Mouse (Mus musculus) right cerebral cortex, postnatal 14 days (tissue): ENCODE measurements around the gene Bcas3.
A peak's percentile ranks its signal among the peaks of the same experiment; 100 is the strongest.

Experiments used
- DNase-seq: peaks from one replicate; pipeline ENCODE4 v3.0.0; 2022

Gene Bcas3

DNA sequence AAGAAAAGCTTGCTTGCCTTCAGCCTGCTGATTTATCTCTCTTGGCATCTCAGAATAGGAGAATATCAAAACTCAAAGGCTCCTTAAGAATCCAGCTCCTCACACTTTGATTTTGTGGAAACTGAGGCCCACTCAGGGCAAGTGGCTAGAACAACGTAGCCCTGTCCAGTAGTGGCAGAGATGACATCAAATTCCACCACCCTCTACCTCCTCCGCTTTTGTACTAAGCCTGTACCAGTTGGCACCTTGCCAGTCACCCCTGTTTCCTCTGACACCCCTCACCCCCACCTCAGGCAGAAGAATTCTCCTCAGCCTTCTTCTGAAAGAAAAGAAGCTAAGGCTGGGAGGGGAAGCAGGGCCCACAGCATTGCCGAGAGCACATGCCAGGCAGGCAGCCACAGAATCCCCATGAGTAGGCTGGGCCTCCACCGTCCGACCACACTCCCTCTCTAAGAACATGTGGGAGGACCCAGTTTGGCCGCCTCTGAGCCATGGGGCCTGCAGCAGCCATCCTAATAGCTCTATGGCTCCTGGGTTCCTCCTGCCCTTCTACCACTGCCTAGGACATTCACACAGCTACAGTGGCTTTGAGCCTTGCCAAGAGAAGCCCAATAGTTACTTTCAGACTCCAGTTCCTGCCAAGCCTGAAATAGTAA is 407.6 kb downstream of the Bcas3 start:
- peak; percentile 36 for DNase-seq

DNA sequence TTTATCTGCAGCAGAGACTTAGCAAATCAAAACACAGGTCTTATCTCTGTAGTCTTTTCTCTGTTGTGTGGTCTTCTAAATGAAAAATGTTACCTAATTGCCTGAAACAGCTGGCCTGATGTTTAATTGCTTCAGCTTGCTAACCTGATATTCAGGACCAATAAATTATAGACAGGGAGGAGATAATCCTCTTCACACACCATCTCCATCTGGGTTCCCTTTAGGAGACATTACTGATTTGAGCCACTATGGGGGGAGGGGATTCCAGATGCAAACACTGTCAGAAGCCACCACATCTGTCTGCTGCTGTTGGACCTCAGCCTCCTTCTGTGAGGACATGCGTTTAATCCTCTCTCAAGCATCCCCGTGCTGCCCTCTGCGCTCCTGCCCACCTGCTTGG is 408.2 kb downstream of the Bcas3 start:
- DNase-seq: no peak

DNA sequence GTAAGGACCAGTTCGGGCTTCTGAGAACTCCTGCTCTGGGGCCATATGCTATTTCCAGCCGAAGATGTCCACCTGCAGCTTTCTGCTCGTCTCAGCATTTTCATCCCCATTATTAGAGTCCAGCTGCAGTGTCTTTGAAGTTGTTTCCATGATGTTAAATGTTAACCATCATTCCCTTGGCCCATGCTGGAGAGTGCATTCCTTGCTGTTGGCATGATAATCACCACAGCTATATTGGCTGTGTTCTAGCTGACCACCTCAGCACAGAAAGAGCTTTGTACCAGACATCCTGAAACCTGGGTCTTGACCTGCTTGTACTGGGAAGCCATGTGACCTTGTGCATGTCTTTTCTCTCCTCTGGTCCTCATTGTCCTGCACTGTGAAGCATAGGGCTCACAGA is 410.7 kb downstream of the Bcas3 start:
- no peak for DNase-seq

DNA sequence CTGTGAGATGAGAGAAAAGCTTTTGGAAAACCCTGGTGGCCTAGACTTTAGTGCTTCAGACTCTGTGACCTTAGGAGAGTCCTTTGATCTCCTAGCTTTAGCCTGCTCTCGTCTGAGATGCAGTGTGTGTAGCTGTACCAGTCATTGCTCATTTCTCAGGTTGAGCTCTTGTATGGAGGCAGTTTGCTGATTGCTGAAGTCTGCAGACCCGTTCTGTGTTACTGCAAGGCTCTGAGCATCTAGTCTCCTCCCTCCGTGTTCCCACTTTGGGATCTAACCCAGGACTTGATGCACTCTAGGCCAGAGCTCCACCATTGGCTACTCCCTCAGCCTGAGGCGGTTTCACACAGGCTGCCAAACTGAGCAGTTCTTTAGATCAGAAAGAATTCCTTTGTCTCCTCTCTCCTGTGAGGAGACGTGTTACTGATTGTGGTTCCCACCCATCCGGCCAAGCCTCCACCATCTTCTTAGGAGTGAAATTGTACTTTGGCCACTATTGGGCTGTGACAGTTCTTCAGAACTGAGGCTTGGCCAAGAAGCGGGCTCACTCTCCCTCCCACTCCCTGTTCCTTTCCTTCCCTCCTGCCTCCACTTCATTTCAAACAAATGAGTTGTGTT is 413.2 kb downstream of the Bcas3 start:
- no peak for DNase-seq

DNA sequence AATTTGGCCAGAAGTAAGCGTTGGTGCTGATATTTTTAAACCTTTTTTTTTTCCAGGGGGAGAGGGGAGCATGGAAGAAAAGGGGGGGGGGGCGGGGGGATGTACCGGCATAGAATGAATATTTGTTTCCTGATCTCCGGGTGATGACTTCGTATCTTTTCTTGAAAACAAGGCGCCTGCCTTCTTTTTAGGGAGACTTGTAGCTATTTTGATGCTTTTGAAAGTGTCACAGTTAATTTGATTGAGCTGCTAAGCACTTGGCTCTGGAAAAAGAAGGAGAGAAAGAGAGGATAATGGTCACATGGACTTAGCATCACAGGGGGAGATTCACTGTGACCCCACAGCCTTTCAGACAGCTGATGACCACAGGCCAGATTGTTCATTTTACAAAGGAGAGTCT is 413.8 kb downstream of the Bcas3 start:
- DNase-seq: no peak

DNA sequence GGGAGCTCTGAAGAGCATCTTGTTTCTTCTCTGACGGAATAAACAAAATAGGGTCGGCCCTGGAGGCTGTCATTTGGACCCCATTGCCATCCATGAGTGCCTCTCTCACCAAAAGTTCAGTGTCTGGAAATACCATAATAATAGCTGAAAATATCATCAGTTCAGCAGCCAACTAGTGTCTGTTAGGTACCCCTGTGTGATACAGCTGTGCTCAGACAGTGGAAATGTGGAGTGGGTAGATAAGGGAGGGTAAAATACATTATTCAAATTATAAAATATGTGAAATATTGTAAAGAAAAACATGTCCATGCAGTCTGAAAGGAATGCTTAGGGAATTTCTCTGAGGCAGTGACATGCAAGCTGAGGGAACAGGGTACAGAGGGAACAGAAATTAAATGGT is 416.8 kb downstream of the Bcas3 start:
- no peak for DNase-seq

DNA sequence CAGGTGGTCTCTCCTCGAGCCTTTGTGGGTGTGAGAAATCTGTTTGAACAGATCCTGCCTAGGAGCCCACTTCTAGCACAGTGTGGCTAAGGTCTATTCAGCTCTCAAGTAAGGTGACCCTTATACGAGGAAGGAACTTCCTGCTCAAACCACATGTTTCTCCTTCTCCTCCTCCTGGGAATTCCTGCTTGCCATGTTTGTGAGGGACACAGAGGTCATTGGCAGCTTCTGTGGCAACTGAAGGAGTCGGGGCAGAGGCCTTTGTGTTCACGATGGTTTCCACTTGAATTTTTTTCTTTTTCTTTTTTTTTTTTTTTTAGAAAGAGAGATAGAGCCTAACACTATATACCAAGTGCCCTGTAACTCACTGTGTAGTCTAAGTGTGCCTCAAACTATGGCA is 420.4 kb downstream of the Bcas3 start:
- DNase-seq: no peak

DNA sequence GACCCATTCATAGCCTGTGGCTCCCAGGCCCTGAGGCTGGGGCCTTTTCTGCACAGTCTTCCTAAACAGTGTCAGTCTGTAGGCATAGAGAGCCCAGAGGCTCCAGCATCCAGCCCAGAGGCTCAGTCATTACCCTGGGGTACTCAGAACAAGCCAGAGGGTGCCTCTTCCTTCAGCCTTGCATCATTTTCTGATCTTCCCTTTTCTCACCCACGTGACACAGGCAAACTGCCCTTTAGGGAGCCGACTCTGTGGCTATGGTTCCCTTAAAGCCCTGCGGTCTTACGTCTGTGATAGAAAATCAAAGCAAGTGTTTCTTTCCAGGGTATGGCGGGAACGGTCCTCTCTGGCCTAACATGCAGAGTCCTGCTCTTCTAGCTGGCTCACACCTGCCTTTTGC is 421.7 kb downstream of the Bcas3 start:
- DNase-seq: no peak

DNA sequence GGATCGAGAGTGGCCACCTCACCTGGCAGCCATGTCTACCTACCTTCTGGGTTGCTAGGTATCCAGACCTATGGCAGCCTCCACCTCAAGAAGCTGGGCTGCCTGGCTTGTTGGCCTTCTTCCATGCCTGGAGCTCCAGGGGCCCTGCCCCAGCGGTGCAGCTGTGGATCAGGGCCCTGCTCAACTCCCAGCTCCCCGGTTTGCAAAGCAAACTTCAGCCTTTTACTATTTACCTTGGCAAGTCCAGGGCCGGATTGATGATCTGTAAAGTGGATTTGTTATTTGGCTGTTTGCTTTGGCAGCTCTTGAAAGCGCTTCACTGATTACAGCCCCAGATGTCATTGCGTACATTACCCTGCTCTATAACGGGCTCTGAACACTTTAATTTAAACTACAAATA is 422.5 kb downstream of the Bcas3 start:
- no peak for DNase-seq

DNA sequence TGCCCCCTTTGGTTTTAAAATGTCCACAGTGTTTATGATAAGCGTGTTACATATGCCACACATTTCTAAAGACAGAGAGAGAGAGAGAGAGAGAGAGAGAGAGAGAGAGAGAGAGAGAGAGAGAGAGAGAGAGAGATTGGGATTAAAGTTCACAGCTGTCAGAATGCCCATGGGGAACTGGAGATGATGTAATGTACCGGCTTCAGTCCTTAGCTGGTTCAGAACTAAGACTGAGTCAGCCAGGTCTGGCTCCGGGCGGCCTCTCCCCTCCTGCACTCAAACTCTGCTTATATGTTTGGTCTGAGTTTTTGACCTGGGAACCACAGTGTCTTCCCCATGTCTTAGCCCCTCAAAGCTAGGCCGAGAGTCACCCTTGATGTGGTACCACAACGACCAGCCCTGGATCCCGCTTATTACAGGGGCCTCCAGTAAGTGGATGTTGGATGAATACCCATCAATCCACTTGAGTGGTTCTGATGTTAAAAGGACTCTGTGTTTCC is 423.9 kb downstream of the Bcas3 start:
- DNase-seq: no peak

DNA sequence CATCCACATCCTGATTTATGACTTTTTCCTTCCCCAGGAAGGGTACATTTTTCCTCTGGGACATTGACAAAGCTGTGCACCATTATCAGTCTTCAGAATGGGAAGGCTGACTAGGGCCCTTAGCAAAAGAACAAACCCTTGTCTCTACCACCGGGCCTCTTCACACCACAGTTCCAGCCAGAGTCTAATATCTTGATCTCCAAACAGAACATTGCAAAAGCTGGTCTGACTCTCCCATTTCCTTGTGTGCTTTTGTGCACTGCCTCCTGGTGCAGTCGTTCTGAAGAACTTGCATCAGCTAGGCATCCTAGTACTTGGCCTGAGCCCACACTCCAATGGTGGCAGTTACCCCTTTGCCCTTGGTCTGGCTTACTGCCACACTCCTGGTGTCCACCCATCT is 425.0 kb downstream of the Bcas3 start:
- no peak for DNase-seq

DNA sequence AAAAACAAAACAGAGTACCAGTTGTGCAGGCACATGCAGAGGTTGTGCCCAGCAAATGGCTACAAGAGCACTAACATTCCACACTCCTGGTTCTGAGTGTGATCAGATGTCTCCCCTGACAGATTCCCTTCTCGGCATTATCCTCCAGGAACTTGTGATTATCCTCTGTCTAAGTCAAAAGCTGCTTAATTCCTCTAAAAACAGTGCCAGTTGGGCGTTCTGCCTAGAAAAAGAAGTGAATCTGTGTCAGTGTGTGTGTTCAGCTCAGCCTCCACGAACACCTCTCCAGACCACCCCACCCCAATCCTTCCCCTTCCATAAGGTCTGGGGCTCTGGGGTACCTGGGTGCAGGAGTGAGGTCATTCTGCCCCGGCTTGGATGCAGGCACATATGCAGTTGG is 427.3 kb downstream of the Bcas3 start:
- DNase-seq: no peak

DNA sequence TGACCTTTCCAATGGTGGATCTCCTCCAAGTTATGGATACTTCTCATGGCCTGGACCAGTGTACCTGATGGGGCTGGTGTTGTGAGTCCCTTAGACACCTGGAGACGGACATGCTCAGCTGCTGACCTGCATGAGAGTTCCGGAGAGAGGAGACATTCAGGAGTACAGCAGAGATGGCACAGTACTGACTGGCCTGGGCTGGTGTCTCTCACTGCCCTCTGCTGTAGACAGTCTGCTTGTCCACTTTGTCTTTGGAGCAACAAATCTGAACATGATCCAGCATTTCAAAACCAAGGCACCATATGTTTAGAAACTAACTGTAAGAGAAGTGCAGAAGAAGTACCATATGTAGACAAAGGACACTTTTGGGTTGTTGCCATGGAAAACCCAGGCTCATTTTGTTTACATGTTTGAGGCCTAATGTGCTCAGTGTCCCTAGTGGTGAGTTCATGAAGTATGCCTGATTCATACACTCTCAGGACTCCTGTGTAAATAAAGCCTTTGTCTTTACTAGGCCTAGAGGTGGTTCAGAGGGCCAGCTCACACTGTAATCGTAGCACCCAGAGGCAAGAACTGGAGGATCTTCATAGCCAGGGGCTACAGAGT is 433.2 kb downstream of the Bcas3 start:
- DNase-seq: no peak

DNA sequence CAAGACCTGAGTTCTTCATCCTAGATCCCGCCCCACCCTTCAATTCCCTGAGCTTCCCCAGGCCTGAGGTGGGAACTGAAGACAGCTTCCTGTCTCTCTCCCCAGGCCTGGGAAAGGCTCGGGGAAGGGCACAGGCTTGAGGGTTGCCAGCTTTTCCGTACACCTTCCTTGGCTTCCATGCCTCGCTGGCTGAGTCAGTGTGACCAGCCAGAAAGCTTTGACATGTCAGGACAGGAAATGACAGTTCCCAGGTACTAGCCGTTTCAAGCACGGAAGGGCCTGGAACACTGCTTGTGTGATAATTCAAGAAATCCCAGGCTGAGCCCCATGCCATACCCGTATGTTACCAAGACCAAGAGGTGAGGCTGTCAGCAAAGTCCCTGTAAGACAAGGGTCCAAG is 436.8 kb downstream of the Bcas3 start:
- no peak for DNase-seq

DNA sequence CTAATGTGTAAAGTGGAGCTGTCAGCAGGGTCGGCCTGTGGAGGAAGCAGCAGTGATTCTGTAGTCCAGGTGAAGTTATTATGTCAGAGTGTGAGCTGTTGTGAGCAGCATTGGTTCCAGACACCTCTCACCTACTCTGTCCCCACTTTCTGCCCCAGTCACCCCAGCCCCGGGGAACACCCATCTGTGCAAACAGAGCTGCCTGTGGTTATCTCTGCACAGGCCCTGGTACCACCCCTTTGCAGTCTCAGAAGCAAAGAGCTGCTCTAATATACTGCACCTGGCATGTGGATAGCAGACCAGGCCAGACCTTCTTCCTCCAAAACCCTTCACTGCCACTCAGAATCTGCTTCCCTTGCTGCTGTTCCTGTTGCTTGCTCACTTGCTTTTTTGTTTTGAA is 437.3 kb downstream of the Bcas3 start:
- DNase-seq: no peak

DNA sequence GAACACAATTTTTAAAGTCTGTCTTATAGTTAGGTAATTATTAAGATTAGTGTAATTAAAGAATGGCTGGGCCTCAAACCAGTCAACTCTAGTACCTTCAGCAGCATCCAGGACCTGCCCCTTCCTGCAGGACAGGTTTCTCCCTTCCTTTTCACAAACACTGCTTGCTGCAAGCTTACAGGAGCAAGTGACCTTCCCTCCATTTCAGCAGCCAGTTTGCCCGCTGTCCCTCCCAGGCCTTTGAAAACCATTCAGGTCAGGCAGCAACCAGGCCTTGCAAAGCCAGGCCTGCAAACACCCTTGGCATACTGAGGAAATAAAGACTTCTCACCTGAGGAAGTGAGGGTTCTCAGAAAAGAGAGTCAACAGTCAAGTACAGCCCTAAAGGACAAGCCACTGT is 438.2 kb downstream of the Bcas3 start:
- DNase-seq: no peak

DNA sequence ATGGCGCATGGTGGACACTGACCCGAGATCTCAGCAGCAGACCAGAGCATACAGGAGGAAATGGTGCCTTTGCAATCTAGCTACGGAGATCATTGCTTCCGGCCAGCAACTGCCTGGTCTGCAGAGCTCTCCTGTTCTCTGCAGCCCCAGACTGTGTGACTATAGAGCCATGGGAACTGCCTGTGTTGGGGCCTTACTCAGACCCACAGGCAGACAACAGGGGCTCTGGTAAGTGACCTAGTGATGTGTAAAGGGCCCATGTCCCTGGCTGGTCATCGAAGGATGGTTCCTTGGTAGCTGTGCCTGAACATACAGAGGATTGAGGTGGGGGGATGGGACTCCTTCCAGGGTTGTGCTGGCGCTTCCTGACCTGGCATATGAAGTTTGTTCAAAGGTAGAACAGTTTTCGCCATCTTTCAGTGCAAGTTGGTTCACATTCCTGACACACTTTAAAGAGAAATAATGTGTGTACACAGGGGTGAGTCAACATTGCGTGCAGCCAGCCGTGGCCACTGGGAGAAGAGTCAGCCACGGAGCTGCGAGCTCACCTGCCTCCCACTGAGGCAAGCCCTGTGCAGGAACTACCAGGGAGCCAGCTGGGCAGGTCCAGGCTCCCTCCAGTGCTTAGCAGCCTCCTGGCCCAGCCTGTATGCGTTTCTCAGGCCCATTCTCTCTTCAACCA is 439.7 kb downstream of the Bcas3 start:
- no peak for DNase-seq

DNA sequence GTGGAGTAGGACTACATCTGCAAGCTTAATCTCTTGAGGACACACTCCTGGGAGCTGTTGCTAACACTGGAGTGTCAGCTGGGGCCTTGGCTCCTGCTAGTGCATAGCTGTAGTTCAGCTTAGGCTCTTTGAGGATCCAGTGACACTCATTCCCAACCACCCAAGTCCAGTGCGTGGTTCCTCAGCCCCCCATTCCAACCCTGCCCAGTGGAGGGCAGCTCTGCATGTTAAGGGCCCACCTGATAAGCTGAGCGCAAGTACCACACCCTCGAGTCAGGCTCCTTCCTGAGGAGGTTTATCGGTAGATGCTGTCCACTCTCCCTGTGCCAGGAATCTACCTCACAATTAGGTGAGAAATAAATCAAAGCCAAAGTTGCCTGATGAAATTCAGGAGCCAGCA is 446.5 kb downstream of the Bcas3 start:
- no peak for DNase-seq

DNA sequence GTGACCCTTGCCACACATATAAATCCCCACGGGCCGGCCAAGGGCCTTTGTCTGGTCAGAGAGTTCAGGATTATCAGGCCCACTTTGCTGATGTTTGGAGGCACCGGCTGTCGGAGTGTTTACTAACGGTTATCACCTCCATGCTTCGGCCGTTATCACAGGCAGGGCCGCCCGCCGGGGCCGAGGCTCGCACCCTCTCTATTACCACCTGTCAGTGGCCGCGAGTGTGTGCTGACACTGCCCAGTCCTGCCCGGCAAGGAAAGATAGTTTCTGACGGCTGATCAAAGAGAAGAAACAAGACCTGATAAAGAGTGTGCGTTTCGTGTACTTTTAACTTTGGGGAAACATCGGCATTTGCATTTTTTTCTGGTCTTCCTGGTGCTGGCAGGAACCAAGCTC is 446.9 kb downstream of the Bcas3 start:
- no peak for DNase-seq

DNA sequence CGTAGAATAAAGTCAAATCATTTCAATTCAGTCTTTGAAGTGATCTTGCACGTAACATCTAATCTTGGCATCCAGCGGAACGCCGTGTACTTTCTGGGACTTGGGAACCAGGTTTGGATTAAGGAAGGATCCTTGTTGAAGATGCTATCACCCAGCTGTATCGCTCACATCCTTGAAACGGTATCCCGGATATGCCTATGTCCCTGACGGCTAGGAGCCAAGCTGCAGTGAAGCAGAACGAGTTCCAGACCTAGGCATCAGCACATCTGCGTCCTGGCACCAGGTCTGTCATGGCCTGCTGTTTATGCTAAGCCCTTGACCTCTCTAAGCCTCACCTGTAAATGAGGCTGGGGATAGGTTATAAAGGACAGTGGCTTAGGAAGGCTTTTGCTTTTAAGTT is 447.4 kb downstream of the Bcas3 start:
- DNase-seq: no peak

DNA sequence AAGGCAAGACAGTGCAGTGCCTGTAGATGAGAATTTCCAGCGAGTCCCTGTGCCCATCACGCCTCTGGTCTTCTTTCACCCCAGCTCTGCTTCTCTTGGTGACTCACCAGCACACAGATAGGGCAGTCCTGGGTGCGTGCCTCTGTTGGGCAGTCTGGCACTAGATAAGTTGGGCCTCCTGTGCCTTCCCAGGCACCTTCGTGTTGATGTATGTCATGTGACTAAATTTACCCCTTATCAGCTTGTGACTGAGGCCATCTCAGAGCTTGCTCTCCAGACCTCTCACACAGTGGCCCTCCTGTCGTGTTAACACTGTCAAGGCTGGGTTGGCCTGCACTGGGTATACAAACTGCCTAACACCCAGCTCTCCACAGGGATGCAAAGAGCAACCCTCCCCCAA is 451.1 kb downstream of the Bcas3 start:
- no peak for DNase-seq

DNA sequence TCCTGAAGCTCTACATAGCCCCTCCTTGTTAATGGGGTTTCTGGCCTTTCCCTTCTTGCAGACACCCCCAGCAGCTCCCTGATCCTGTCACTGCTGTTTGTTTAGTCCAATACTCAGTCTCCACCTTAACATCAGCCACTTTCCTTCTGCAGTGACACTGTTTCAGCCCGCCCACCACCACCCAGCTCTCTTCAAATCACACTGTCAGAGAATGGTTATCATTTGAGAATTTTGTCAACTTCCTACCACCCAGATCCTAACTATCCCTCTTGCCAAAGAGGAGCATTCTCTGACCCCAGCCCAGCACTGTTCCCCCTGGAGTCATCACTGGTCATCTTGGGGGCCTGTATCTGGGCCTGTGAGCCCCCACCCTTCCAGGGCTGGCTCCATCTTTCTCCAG is 452.8 kb downstream of the Bcas3 start:
- no peak for DNase-seq

DNA sequence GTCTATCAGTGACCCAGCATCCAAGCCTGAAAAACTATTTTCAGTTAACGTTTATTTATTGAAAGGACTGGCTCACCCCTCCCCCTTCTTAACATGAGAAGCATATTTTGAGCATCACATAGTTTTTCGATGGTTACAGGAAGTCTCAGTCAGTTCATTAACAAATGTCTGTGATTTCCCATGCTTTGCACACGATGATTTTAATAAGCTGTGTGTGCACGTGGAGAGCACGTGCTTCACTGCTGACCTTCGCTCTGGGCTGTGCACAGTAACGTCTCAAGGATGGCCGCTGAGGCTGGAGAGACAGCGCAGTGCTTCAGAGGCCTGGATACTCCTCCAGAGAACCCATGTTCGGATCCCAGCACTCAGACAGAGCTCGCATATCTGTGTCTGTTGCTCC is 454.4 kb downstream of the Bcas3 start:
- DNase-seq: no peak

DNA sequence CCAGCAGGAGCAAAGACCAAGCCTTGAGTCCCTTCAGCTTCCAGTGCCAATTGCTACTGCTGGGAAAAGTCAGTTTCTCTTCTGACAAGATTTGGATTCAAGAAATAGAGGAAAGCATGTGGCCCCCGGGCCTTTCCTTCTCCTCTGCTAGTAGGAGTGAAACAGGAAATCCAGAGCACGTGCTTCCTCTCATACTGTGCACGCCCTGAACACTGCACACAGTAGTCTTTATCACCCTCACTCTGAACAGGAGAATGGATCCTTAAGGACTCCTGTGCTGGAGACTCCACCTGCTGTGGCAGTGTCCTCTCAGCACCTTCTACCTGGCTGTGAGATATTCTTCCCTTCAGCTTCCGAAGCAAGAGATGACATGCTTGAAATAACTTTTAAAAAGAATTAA is 458.3 kb downstream of the Bcas3 start:
- no peak for DNase-seq
